Mouse (Mus musculus) liver, postnatal 0 days (tissue): ENCODE results near the gene Syt9. TPM values are rescaled to one million over a fixed set of nuclear protein-coding genes. Genes with fewer than 3 reads are reported as not detected.

Source experiments
- ATAC-seq: fragments of 200-750 bp; cut with Nextera tagmentation; 2 replicates; pipeline ENCODE4 v1.8.0; 2017; ENCODE audit warnings: mild to moderate bottlenecking, moderate library complexity
- DNase-seq: peaks from one replicate; pipeline ENCODE4 v3.0.0-alpha.2; 2016
- H3K27ac ChIP-seq: fragments of 300-500 bp; sonication (generic); 2 replicates; pipeline ENCODE4 v1.5.1; 2014; ENCODE audit warnings: antibody characterized with exemption, moderate library complexity, mild to moderate bottlenecking, low read depth
- H3K27me3 ChIP-seq: fragments of 300-500 bp; sonication (generic); 2 replicates; pipeline ENCODE4 v1.6.1; 2014; ENCODE audit warnings: low read length, control low read depth, mixed read lengths; ENCODE audit not compliant: insufficient read depth
- H3K36me3 ChIP-seq: fragments of 300-500 bp; sonication (generic); replicated peaks from 2 replicates; pipeline ENCODE4 v1.6.1; 2014; ENCODE audit warnings: mild to moderate bottlenecking, control low read depth, low read length, moderate library complexity, mixed read lengths; ENCODE audit not compliant: insufficient read depth
- H3K4me1 ChIP-seq: fragments of 300-500 bp; sonication (generic); 2 replicates; pipeline ENCODE4 v1.6.1; 2014; ENCODE audit warnings: antibody characterized with exemption, mild to moderate bottlenecking, control low read depth; ENCODE audit not compliant: insufficient read depth
- H3K4me2 ChIP-seq: fragments of 300-500 bp; sonication (generic); 2 replicates; pipeline ENCODE4 v1.6.1; 2014; ENCODE audit warnings: low read depth, mild to moderate bottlenecking, low read length, moderate library complexity, mixed read lengths
- H3K4me3 ChIP-seq: fragments of 300-500 bp; sonication (generic); 2 replicates; pipeline ENCODE4 v1.5.1; 2014; ENCODE audit warnings: low read depth, low read length
- H3K9ac ChIP-seq: fragments of 300-500 bp; sonication (generic); replicated peaks from 2 replicates; pipeline ENCODE4 v1.6.1; 2014; ENCODE audit warnings: mild to moderate bottlenecking, moderate library complexity
- H3K9me3 ChIP-seq: fragments of 300-500 bp; sonication (generic); 2 replicates; pipeline ENCODE4 v1.6.1; 2016; ENCODE audit warnings: mild to moderate bottlenecking, control low read depth, low read length, mixed read lengths
- CTCF ChIP-seq: sonication (generic); IDR thresholded peaks from 2 replicates; pipeline ENCODE4 v1.5.1; 2016; ENCODE audit warnings: antibody characterized with exemption, low read depth
- EP300 ChIP-seq: IDR thresholded peaks from 2 replicates; pipeline ENCODE4 v1.6.1; 2016; ENCODE audit warnings: antibody characterized with exemption, low read depth, mild to moderate bottlenecking
- WGBS: fragments of 180-500 bp; shearing (Covaris S2); extraction: QIAGEN DNeasy Blood & Tissue Kit; methylation state at CpG from one replicate; pipeline ENCODE4 v1.1.7; 2014; ENCODE audit not compliant: insufficient replicate concordance; 5-methylcytosine and 5-hydroxymethylcytosine counted together
- polyA plus RNA-seq: library from polyadenylated mRNA; unstranded; fragments of >200 nt; fragmentation: Nextera tagmentation; extraction: Ambion mirVana; gene quantifications from 2 replicates; pipeline ENCODE4 v1.2.1, GENCODE M21; 2015

Gene Syt9
- polyA plus RNA-seq, 1 experiment from 2014 or later: 0.23 TPM

- DNase-seq (no peak), ATAC-seq (no peak)
- Histone ChIP-seq H3K27ac (no peak overlapping the region), H3K4me3 (no peak overlapping the region), H3K27me3 (no peaks in the 10 kb centered on the region), H3K9me3 (no peaks in the 10 kb centered on the region), H3K9ac (no peak overlapping the region), H3K4me2 (no peak overlapping the region), H3K4me1 (no peaks in the 10 kb centered on the region), H3K36me3 (no peaks in the 10 kb centered on the region)
- WGBS: 72% methylated on average over 2 of the region's 2 CpGs
- TF ChIP-seq EP300: no peak
- TF ChIP-seq CTCF: no peak
These were observed 84.1 kb downstream of the Syt9 start for GRCm38 (mm10) chr7:107454660-107455059.

GRCm38 (mm10) chr7:107455118-107455521 lies 84.6 kb downstream of the Syt9 start:
- no peak for DNase-seq
- no peak for ATAC-seq
- TF ChIP-seq EP300 (no peak), CTCF (no peak)

GRCm38 (mm10) chr7:107461167-107461566 lies 90.6 kb downstream of the Syt9 start:
- H3K4me2 ChIP-seq: no peak overlapping the region
- no peak overlapping the region for H3K27ac ChIP-seq
- H3K9ac ChIP-seq: no peak overlapping the region
- H3K36me3 ChIP-seq: no peaks in the 10 kb centered on the region
- H3K9me3 ChIP-seq: no peaks in the 10 kb centered on the region
- TF ChIP-seq EP300: no peak
- TF ChIP-seq CTCF: no peak
- no peaks in the 10 kb centered on the region for H3K27me3 ChIP-seq
- H3K4me1 ChIP-seq: no peaks in the 10 kb centered on the region
- no peak for DNase-seq
- WGBS: 70% methylated on average over 4 of the region's 4 CpGs
- H3K4me3 ChIP-seq: no peak overlapping the region
- no peak for ATAC-seq

More at GRCm38 (mm10) chr7:107455118-107455521, 84.6 kb downstream of the Syt9 start:
- Histone ChIP-seq H3K4me2 (no peak overlapping the region), H3K9ac (no peak overlapping the region), H3K9me3 (no peaks in the 10 kb centered on the region), H3K4me1 (no peaks in the 10 kb centered on the region), H3K27me3 (no peaks in the 10 kb centered on the region), H3K27ac (no peak overlapping the region), H3K4me3 (no peak overlapping the region), H3K36me3 (no peaks in the 10 kb centered on the region)
- 61% methylated on average over 5 of the region's 5 CpGs for WGBS

GRCm38 (mm10) chr7:107461699-107462440 lies 91.3 kb downstream of the Syt9 start:
- H3K4me2 ChIP-seq: no peak overlapping the region
- no peak overlapping the region for H3K4me3 ChIP-seq
- H3K4me1 ChIP-seq: no peaks in the 10 kb centered on the region
- no peak for DNase-seq
- 42% methylated on average over 1 of the region's 1 CpGs for WGBS
- H3K9me3 ChIP-seq: no peaks in the 10 kb centered on the region
- H3K36me3 ChIP-seq: no peaks in the 10 kb centered on the region
- TF ChIP-seq CTCF: no peak
- no peak for TF ChIP-seq EP300
- H3K27ac ChIP-seq: no peak overlapping the region
- H3K9ac ChIP-seq: no peak overlapping the region
- ATAC-seq: no peak
- no peaks in the 10 kb centered on the region for H3K27me3 ChIP-seq

GRCm38 (mm10) chr7:107462962-107463361 lies 92.4 kb downstream of the Syt9 start:
- Histone ChIP-seq H3K27ac (no peak overlapping the region), H3K4me1 (no peaks in the 10 kb centered on the region), H3K36me3 (no peaks in the 10 kb centered on the region), H3K9me3 (no peaks in the 10 kb centered on the region), H3K9ac (no peak overlapping the region), H3K27me3 (no peaks in the 10 kb centered on the region), H3K4me2 (no peak overlapping the region), H3K4me3 (no peak overlapping the region)
- TF ChIP-seq EP300 (no peak), CTCF (no peak)
- WGBS: 24% methylated on average over 3 of the region's 3 CpGs
- DNase-seq: no peak
- no peak for ATAC-seq

- TF ChIP-seq EP300 (no peak), CTCF (no peak)
- Histone ChIP-seq H3K9me3 (no peaks in the 10 kb centered on the region), H3K9ac (no peak overlapping the region), H3K4me2 (no peak overlapping the region), H3K27ac (no peak overlapping the region), H3K36me3 (no peaks in the 10 kb centered on the region), H3K4me3 (no peak overlapping the region), H3K27me3 (no peaks in the 10 kb centered on the region), H3K4me1 (no peaks in the 10 kb centered on the region)
- ATAC-seq: no peak
- 60% methylated on average over 3 of the region's 3 CpGs for WGBS
- no peak for DNase-seq
These were observed 94.6 kb downstream of the Syt9 start for GRCm38 (mm10) chr7:107465081-107465480.
